Mouse (Mus musculus): ENCODE data around the gene Cmtm8.
A peak's percentile ranks its signal among the peaks of the same experiment; 100 is the strongest.

Gene Cmtm8

DNA sequence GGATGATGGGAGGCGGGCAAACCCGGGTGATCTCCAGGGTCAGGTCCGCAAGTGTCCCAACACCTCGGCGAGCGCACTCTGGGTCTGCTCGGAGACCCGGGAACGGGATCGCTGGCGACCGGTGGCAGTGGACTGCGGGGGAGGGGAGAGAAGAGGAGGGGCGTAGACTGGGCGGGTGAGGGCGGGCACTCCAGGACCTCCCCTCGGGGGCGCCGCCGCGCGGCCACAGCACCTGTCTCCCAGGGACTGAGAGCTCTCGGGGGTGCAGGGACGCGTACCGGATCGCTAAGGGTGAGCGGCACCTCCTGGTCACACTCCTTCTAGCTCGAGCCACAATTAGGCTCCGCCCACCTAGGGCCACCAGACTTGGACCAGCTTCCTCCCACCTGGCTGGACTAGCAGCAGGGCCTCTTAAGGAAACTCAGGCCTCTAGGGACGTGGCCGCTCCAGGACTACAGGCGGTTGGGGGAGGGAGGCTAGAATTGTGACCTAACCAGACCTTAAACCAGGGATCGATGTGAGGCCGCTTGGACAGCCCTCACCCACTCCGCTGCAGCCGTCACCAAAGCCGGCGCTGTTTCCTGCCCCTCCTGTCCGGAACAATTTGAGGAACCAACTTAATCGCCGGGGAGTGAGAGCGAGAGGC lies at the start of gene Cmtm8:
Gene Cmtm8 (minus strand): TSS at position 140 of the 646 bp plus-strand sequence.
- peak; percentile 71 to 73 for DNase-seq

- DNase-seq = no peak
Measured at GRCm38 (mm10) chr9:114892974-114893373, 49.0 kb upstream of the Cmtm8 start.

DNA sequence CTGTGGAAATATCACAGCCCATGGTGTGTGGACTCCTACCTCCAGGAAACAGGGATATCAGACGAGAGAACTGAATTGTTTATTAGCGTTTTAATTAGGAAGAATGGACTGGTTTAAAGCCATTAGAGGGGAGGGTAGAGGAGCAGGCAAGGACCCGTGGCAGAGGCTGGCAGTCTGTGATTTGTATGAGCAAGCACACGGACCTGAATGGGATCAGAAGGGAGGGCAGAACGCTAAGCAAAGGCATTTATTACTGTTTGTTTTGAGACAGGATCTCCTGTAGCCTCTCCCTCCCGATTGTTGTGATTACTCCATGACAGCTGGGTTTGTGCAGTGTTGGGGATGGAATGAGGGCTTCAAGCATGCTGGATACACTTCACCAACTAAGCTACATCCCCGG lies 46.4 kb upstream of the Cmtm8 start:
- no peak for DNase-seq

GRCm38 (mm10) chr9:114888856-114889407 lies 45.0 kb upstream of the Cmtm8 start:
- no peak for DNase-seq

DNA sequence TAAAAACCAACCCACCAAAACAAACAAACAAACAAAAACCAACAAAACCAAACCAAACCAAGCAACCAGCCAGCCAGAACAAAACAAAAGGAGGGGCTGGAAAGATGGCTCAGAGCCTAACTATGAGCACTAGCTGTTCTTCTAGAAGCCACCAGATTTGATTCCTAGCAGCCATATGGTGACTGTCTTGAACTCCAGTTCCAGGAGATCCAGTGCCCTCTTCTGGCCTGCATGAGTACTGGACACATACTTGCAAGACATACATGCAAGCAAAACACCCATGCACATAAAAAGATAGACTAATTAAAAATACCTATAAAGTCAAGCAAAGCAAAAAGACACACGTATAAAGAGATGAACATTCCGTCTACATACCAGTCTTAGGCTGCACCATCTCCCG lies 43.7 kb upstream of the Cmtm8 start:
- peak; percentile 74 to 77 for DNase-seq

GRCm38 (mm10) chr9:114885991-114886662 lies 42.2 kb upstream of the Cmtm8 start:
- no peak for DNase-seq

GRCm38 (mm10) chr9:114885564-114885963 lies 41.6 kb upstream of the Cmtm8 start:
- no peak for DNase-seq

DNA sequence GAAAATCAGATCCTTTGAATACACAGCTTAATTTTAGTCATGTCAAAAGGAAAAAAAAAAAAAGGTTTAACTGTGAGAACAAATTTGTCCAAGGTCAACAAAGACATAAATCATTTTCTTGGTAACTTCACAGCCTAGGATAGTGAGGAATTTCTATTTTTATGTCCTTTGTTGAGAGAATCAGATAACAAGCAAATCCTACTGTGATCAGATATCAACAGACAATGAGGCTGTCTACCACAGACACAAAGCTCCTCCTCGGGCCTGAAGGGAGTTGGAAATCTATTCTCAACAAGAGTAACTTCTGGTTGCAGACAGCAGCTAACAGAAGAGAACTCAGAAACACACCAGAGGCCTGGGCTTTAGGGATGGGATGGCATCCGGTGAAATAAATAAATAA lies 38.0 kb upstream of the Cmtm8 start:
- DNase-seq = no peak

GRCm38 (mm10) chr9:114855327-114855726 lies 11.4 kb upstream of the Cmtm8 start:
- peak; percentile 22 to 25 for DNase-seq

DNA sequence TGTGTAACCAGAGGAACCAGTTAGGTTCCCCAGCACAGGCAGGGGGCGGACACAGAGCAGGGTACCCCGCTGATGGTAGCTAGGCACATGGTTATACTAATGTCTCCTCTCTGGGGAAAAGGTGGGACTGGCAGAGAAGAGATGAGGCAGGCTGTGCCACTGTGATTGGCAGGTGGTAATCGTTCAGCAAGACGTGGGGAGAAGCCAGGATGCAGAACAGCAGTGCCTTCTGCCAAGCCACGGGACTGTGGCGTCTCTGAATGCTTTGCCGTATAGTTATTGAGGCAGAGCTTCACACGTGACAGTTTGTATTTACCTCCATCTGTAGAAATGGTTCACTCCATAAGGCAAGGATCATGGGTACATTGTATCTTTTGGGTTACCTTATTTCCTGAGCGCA lies 10.7 kb upstream of the Cmtm8 start:
- DNase-seq = peak; percentile 84

- DNase-seq = peak; percentile 40 to 47
Measured at GRCm38 (mm10) chr9:114853336-114853735, 9.4 kb upstream of the Cmtm8 start.

- DNase-seq = no peak
Measured at GRCm38 (mm10) chr9:114851419-114852190, 7.6 kb upstream of the Cmtm8 start.

- peak; percentile 61 to 63 for DNase-seq
Measured at GRCm38 (mm10) chr9:114843634-114844016, 331 bp downstream of the Cmtm8 start.

DNA sequence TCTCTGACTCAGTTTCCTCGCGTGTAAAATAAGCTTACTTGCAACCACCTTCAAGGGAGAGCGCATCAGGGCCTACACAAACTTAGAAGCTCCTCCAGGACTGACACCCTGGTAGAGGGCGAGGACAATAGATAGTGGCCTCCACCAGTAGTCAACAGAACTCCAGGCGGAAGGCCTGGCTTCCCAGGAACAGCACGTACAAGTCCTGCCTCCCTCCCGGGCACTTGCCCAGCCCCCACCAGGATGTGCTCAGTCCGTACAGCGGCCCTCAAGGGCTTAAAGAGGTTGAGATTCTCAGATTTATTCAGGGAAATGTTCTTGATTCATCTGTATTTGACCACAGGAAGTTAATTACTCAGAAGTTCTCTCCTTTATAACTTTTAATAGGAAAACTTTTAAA lies 1.1 kb downstream of the Cmtm8 start:
- no peak for DNase-seq

- DNase-seq = no peak
Measured at GRCm38 (mm10) chr9:114842269-114842668, 1.7 kb downstream of the Cmtm8 start.

DNA sequence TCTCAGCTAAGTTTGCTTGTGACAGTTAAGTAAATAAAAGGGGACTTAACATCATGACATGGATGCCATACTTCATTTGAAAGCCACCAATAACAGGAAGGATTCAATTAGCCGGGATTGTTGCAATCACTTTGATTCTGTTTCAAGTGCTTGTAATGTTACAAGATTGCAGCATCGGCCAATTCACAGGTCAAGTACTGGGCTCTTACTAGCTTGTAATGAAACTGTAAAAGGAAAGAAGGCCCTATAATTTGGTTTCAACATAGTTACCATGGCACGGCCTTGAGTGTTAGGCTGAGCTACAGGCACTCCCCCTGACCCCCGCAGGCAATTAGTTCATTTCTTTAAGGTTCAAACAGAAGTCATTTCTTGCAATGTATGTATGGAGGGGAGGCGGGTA lies 5.1 kb downstream of the Cmtm8 start:
- DNase-seq = no peak

GRCm38 (mm10) chr9:114831527-114831926 lies 12.4 kb downstream of the Cmtm8 start:
- DNase-seq = no peak

- no peak for DNase-seq
Measured at GRCm38 (mm10) chr9:114830351-114830750, 13.6 kb downstream of the Cmtm8 start.

DNA sequence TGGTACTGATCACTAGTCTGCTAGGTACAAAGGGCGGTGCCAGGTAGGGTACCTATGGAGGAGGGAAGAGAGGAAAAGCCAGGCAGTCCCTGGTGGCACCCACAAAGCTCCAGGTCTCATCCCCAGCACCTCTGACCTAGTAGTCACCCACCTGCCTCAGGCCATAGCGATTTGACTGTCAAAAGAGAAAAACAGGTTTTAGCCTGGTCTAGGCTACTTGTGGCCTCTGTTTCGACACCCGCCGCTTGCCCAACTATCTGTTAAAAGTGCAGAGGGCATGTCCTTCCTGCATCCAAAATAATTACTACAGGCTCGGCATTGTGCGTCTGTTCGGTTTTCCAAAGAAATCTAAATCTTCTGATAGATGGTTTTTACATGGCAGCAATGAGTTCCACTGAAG lies 14.3 kb downstream of the Cmtm8 start:
- DNase-seq = no peak

GRCm38 (mm10) chr9:114828377-114828776 lies 15.6 kb downstream of the Cmtm8 start:
- DNase-seq = no peak

- no peak for DNase-seq
Measured at GRCm38 (mm10) chr9:114827242-114827852, 16.6 kb downstream of the Cmtm8 start.

DNA sequence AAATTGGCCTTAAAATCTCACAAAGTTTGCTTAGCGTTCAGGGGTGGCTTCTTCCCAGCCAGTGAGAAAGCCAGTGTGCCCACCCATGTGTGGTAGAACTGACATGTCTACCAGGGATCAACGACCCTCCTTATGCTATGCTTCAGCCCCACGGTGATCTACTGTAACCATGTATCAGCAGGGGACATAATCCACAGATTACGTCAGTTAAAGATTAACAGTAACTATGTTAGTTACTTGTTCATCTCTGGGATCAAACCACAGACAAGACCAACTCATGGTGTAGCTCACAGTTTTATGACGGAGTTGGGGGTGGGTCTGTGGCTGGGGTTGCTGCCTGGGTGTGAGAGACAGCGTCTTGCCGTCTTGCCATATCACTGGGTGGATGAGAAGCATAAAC lies 19.8 kb downstream of the Cmtm8 start:
- no peak for DNase-seq

All from cerebellum, postnatal 10 days (tissue).